Mouse (Mus musculus) stomach, postnatal 0 days (tissue): ENCODE results near the gene Cbx2.

ENCODE experiments used
- CTCF ChIP-seq: IDR thresholded peaks from 2 replicates; pipeline ENCODE4 v1.5.1; 2016; ENCODE audit warnings: antibody characterized with exemption, low read depth, mild to moderate bottlenecking, moderate library complexity
- EP300 ChIP-seq: optimal IDR thresholded peaks from 2 replicates; pipeline ENCODE3; 2016; ENCODE audit warnings: antibody characterized with exemption

- TF ChIP-seq EP300 (no peak), CTCF (peak; percentile 92)
These were observed 24.1 kb upstream of the Cbx2 start for GRCm38 (mm10) chr11:118998540-118999265.
